Mouse (Mus musculus): Measurements from ENCODE around the gene Gcnt7.

Gene Gcnt7

GRCm38 (mm10) chr2:172452458-172452857 lies 5.9 kb downstream of the Gcnt7 start:
- no peak for DNase-seq

GRCm38 (mm10) chr2:172452031-172452430 lies 6.4 kb downstream of the Gcnt7 start:
- no peak for DNase-seq

- peak; percentile 49 for DNase-seq
Observed at GRCm38 (mm10) chr2:172450640-172451039, 7.8 kb downstream of the Gcnt7 start.

GRCm38 (mm10) chr2:172448329-172448728 lies 10.1 kb downstream of the Gcnt7 start:
- no peak for DNase-seq

- DNase-seq, result peak; percentile 62
Observed at GRCm38 (mm10) chr2:172447317-172447716, 11.1 kb downstream of the Gcnt7 start.

GRCm38 (mm10) chr2:172445617-172446016 lies 12.8 kb downstream of the Gcnt7 start:
- no peak for DNase-seq

- DNase-seq, result no peak
Observed at GRCm38 (mm10) chr2:172441176-172441575, 17.2 kb downstream of the Gcnt7 start.

- no peak for DNase-seq
Observed at GRCm38 (mm10) chr2:172440640-172441005, 17.8 kb downstream of the Gcnt7 start.

- DNase-seq, result peak; percentile 98
Observed at GRCm38 (mm10) chr2:172439843-172440639, 18.4 kb downstream of the Gcnt7 start, which contains the start of gene Rtf2. Gene Rtf2 (plus strand): TSS chr2:172440556.

GRCm38 (mm10) chr2:172437371-172437952 lies 20.9 kb downstream of the Gcnt7 start:
- no peak for DNase-seq

GRCm38 (mm10) chr2:172433746-172434145 lies 24.6 kb downstream of the Gcnt7 start:
- peak; percentile 83 for DNase-seq

- no peak for DNase-seq
Observed at GRCm38 (mm10) chr2:172430609-172431008, 27.8 kb downstream of the Gcnt7 start.

GRCm38 (mm10) chr2:172418208-172418607 lies 40.2 kb downstream of the Gcnt7 start:
- DNase-seq, result no peak

- DNase-seq, result no peak
Observed at GRCm38 (mm10) chr2:172416876-172417275, 41.5 kb downstream of the Gcnt7 start.

GRCm38 (mm10) chr2:172416218-172416617 lies 42.2 kb downstream of the Gcnt7 start:
- no peak for DNase-seq

GRCm38 (mm10) chr2:172413894-172414293 lies 44.5 kb downstream of the Gcnt7 start:
- no peak for DNase-seq

GRCm38 (mm10) chr2:172413273-172413672 lies 45.1 kb downstream of the Gcnt7 start:
- DNase-seq, result no peak

GRCm38 (mm10) chr2:172412454-172412853 lies 45.9 kb downstream of the Gcnt7 start:
- DNase-seq, result no peak

GRCm38 (mm10) chr2:172411091-172411490 lies 47.3 kb downstream of the Gcnt7 start:
- no peak for DNase-seq

- no peak for DNase-seq
Observed at GRCm38 (mm10) chr2:172410686-172411085, 47.7 kb downstream of the Gcnt7 start.

GRCm38 (mm10) chr2:172407499-172407898 lies 50.9 kb downstream of the Gcnt7 start:
- DNase-seq, result no peak

GRCm38 (mm10) chr2:172406173-172406572 lies 52.2 kb downstream of the Gcnt7 start:
- no peak for DNase-seq

- no peak for DNase-seq
Observed at GRCm38 (mm10) chr2:172405011-172405410, 53.4 kb downstream of the Gcnt7 start.

GRCm38 (mm10) chr2:172404239-172404638 lies 54.2 kb downstream of the Gcnt7 start:
- no peak for DNase-seq
